Mouse (Mus musculus) fat pad, adult 2 months (tissue): ENCODE results near the gene Klhdc8b.

Experiments used
- DNase-seq: peaks from one replicate; pipeline ENCODE4 v3.0.0-alpha.2; 2011; ENCODE audit warnings: low read depth, low spot score; ENCODE audit errors: extremely low read depth

The Klhdc8b gene

DNA sequence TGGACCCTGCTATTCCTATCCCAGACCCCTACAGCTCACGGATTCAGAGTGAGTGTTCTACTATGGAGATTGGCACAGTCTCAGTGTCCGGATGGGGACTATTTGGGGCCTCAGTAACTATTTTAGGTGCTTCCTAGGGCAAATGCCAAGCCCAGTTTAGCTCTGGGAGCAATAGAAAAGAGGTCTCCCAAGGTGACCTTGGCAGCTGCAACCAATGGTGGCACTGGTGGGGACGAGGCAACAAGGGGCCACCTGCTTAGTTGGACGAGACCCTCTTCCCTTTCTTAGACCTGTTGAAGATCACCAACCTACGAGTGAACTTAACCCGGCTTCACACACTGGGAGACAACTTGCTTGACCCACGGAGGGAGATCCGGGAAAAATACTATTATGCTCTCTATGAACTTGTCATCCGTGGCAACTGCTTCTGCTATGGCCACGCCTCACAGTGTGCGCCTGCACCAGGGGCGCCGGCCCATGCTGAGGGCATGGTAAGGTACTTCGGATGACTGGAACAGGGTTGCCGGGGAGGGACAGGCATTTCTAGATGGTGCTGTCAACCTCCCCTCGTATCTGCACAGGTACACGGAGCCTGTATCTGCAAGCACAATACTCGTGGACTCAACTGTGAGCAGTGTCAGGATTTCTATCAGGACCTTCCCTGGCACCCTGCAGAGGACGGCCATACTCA, 20.3 kb upstream of the Klhdc8b start:
- no peak for DNase-seq

DNA sequence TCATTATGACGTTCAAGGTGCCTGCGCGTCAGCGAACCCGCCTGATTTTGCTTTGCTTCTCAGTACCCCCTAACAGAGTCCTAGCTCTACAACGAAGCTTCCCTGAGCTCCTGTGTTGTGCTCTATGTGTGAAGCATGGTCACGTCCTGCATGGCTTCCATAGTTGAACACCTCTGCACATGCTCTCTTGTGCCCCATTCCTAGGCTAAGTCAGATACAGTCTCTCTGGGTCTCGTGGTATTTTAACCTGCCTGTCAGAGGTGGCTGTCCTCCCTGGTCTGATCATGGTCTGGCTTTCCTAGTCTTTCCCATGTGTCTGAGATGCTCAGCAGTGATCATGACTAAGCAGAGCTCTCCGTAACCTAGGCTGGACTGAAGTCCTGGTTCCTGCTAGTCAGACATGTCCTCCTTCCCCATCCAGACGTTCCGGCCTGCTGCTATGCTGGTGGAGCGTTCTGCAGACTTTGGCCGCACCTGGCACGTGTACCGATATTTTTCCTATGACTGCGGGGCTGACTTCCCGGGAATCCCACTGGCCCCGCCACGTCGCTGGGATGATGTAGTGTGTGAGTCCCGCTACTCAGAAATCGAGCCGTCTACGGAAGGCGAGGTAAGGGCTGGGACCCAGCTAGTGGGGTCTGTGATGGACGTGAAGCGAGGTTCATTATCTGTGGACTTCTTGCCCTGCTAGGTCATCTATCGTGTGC, 19.6 kb upstream of the Klhdc8b start:
- no peak for DNase-seq

DNA sequence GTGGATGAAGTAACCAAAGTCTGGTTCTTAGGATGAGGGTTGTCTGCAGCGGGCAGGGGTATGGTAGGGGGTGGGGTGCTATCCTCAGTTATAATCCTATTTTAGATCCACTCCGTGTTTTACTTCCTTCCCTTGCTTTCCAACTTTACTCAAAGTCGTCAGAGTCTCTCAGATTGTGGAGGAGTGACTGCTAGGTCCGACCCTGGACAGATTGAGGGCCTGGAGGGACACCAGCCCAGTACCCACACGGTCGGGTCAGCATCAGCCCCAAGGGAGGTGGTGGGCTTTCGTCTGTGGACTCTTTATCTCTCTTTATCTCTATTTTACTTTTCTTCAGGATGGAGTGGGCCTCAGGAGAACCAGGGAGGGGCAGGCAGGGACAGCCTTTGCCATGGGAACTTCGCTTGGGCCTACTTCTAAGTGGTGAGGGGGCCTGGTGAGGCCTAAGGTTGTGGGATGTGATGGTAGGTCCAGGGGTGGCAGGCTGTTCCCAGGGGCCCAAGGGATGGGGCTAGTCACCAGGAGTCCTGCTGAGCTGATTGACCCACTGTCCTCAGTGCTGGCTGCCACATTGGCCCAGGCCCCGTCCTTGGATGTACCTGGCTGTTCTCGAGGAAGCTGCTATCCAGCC, 18.5 kb upstream of the Klhdc8b start, which contains the start of gene Lamb2:
Gene Lamb2, plus strand, starts transcription at position 16 of the 631 bp plus-strand sequence.
- no peak for DNase-seq

DNA sequence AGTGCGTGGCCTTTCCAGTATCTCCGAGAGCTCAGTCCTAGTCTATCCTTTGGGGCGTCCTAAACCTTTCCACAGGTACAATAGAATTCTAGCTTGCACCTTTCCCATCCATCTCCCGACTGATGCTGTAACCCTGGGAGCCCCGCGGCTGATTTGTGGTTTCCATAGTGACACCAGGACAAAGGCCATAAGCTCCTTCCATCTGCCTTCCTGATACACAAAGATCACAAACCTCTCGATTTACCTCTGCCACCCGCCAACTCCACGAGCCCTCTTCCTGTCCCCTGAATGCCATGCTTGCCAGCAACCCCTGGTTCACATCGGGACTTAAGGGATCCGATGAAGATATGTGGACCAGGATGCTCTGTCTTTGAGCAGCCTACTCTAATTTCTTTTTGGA, 17.9 kb upstream of the Klhdc8b start:
- DNase-seq: no peak

DNA sequence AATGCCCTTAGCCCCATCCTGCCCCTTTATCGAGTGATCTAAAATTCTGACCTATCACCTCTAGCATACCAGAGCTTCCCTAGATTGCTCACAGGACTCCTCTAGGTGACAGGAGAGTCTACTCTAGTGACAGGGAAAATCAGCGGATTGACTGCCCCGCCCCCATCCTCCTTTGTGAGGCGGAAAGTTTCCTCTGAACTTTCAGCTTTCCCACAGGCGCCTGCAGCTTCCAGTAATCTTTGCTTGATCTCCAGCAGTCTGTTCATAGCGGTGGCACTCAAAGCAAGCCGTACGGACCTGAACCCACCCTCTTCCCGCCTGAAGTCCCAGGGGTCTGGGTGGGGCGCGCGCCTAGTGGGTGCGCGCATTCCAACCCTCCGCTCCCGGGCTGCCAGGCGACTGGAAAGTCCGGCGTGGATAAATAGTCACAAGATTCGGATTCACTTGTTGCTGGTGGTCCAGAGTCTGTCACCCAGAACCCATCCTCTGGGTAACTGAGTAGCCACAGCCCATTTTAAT, 17.3 kb upstream of the Klhdc8b start:
- no peak for DNase-seq

DNA sequence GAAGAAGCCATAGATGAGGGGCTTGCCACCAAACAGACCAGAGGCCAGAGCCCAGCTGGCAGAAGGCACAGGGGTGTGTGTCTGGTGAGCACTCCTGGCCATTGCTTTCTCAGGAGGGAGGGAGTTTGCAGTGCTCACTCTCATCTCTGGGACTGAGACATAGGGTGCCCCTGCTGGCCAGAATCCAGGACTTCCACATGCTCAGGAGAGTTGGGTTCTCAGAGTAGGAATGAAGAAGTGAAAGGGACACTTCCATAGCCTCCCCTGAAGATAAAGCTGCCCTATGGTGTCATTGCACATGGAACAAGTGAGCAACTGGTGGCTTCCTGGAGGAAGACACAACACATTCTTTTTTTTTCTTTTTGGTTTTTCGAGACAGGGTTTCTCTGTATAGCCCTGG, 13.1 kb upstream of the Klhdc8b start:
- no peak for DNase-seq

DNA sequence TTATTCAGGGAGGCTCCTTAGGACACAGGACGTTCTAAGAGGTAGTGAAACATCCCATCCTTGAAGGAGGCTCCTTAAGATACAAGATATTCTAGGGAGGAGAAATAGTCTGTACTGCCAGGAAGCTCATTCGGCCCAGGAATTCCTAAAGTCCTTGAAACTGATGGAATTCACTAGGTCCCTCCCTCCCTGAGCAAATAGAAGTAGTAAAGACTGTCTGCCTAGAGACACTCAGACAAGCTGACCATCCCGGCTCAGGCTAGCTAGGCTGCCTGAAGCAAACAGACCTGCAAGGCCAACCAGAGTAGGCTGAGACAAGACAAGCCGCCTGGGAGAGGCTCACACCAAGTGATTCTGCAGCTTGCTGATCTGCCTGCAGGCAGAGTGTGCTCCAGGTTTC, 8.5 kb upstream of the Klhdc8b start:
- DNase-seq: no peak

DNA sequence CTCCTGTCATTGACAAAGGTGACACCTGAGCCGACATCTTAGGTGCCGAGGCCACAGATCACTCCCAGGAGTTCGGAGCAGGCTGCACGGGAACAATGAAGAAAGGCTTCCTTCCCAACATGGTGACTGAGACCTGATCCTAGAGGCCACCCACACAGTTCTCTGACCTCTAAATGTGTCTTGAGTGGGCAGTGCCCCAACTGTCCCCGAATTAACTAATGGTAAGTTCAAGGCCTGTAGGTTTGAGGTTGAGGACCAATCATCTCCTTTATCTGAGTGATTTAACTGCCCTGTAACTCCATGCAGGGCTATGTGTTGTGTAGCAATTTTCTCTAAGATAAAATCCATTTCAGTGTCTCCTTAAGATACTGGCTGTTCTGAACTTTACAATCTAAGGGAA, 8.0 kb upstream of the Klhdc8b start:
- no peak for DNase-seq

DNA sequence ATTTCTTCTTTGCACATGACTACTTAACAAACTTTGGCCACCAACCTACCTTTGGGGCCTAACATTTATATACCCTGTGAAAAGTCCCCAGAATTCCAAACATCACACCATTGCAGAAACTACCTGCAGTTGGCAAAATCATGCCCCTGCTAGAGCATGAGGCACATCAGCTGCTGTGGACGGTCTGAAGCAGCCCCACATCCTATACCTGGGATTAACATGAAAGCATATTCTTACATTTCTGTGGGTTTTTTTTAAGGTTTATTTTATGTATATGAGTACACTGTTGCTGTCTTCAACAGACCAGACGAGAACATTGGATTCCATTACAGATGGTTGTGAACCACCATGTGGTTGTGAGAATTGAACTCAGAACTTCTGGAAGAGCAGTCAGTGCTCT, 4.8 kb upstream of the Klhdc8b start:
- DNase-seq: no peak

DNA sequence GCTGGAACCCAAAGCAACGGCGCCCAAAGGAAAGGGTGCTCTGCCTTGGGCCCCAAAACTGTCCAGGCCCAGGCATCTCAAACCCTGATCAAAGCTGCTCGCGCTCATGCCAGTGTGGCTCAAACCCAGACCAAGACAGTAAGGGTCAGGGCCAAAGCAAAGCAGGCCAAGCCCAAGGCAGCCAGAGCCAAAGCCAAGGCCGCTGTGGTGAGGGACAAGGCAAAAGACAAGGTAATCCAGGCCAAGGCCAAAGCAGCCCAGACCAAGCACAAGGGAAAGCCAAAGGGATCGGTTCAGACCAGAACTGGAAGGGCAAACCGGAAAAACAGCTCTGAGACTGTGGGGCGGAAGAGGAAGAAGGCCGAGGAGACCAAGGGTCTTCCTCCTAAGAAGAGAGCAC, 2.3 kb upstream of the Klhdc8b start:
- no peak for DNase-seq

DNA sequence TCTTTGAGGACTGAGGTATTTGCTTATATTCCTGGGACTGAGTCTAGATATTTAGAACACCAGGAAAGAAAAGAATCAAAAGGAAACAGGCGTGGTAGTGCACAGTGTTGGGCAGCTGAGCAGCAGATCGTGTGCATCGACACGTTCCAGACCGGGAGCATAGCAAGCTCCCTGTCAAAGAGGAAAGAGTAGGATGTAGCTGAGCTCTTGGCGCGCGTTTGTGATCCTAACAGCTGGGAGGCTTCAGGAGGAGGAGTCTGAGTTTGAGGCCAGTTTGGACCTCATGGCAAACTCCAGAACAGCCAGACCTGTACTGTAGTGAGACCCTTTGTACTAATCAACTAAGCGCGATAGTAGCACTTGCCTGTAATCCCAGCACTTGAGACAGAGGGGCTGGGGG, 811 bp upstream of the Klhdc8b start:
- no peak for DNase-seq

DNA sequence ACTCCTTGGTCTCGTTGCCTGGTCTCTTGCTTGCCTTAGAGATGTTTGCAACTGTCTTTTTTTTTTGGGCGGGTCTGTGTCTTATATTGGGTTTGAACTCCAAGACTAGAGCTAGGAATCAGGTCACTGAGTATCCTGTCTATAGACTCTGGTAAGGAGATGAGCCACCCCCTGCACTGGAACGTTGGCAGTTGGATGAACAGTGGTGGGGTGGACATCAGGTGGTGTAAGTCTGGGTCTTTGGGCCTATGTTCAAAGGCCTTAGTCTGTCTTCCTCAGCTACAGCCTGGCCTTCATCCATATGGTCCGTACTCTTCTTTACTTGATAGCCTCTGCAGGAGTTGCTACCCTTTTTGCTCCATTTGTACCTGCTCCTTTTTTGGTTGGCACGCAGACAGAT, 294 bp upstream of the Klhdc8b start:
- no peak for DNase-seq

DNA sequence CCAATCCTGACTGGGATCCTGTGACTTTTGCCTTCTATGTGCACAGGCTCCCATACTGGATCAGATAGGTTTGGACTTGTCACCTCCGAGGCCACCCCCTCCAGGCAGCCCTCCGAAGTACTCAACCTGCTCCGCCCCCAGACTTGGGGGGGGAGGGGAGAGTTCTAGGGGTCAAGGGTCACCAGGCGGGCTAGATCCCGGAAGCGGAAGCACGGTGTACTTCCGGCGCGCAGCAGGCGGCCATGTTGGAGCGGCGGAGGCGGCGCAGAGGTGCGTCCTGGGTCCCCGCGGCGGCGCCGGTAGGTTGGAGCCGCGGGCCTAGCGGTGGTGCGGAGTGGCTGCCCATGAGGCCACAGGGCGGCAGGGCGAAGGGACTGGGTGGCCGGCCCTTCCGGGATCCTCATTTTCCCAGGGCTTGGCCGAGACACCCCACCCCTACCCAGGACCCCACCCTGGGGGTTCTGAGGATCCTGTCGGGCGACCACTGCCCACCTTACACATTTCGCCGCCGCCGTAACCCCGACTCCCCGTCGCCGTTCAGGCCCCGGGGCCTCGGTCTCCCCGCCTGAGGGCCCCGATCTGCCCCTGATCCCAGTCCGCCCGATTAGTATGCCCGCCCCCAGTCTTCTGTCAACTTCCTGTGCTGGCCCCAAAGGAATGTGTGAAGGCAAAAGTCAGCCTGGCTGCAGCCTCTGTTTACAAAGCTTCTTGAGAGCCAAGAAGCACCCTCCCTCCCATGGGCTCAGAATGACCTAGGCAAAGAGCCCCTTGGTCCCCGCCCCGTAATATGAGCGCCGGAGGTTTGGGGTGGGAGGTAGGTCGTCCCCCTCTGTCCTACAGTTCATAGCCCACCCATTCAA, 832 bp downstream of the Klhdc8b start, which contains the start of gene Ccdc71:
Gene Ccdc71, plus strand, starts transcription at position 209 of the 860 bp plus-strand sequence.
- no peak for DNase-seq

DNA sequence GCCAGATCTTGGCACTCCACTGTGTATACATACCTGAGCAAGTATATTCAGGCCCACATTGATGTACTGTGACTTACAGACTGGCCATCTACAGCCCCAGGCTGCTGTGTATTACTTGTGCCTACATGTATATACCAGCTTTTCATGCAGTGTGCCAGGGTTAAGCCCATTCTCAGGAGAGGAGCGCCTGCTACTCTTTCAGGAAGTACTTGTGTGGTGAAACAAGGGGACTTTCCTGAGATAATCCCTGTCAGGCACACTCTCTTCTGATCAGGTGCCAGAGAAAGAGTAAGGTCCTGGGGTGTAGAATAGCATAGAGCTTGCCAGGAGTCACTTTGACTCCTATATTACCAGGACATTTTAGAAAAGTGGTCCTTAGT, 1.5 kb downstream of the Klhdc8b start:
- DNase-seq: peak; percentile 99

DNA sequence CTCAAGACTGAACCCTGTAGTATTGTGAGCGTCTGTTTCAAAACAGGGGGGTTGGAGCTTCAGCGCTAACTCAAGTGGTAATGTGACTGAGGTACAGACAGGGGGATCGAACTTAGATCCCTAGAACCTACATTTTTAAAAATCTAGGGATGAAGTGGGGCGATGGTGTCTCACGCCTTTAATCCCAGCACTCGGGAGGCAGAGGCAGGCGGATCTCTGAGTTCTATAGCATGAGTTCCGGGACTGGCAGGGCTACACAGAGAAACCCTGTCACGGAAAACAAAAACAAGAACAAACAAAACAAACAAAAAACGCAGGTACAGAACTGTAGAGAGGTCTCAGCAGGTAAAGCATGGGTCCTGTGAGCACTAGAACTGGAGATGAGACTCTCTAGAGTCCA, 4.4 kb downstream of the Klhdc8b start:
- DNase-seq: no peak

DNA sequence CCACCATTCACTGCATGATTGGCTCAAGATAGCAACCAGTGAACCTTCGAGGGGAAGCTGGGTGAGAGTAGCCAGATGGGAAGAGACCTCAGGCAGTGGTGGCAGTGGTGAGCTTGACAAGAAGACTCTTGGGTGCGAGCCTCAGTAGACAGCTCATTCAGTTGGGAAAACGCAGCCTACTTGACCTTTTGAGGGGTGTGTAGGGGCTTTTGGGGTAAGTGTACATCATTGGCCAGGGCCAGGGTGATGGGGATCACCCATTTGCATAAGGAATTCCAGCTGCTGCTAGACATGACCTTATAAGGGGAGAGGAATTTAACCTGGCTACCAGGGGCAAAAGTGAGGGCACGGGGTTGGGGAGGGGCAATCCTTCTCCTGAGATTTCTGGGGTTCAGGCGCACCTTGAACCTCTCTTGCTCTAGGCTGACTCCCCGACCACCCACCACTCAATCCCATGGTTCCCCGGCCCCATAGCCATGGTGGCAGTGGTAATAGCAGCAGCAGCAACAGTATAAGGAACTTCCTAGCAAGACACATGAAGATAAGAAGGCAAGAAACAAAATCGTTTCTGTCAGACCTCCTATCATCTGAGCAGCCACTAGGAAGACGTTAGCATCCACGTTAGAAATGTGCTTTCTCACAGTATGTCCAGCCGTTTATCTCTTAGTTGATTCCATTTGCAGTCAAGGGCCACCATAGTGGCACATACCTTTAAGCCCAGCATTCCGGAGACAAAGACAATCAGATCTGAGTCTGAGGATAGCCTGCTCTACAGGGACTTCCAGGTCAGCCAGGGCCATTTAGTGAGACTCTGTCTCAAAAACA, 5.4 kb downstream of the Klhdc8b start:
- no peak for DNase-seq

DNA sequence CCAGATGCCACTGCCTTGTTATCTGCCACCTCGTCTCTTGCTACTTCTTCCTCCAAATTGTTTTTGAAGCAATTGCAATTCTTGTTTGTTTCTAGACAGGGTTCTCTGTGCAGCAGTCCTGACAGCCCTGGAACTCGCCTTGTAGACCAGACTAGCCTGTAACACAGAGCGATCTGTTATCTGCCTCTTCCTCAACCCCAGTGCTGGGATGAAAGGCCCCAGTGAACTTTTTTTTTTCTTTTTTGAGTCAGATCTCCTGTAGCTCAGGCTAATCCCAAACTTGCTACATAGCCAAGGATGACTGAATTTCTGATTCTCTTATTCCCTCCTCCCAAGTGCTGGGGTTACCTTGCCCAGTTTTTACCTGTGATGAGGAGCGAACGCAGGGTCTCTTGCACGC, 7.0 kb downstream of the Klhdc8b start:
- no peak for DNase-seq

DNA sequence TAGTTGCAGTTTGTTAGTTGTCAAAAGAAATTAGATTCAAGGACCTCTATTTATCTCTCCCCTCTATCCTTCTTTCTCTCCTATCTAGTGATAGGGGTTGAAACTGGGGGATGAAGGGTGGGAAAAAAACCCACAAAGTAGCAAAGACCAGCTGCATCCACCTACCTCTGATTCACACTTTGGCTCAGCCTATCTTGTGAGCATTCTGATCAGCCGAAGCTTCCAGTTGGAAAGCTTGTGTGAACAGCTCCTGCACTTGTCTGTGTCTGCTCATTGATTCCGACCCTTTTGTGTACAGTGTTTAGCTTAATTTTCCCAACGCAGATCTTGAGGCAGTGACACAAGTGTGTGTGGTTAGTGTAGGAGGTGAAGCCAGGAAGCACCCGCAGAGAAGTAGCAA, 7.9 kb downstream of the Klhdc8b start:
- DNase-seq: no peak

DNA sequence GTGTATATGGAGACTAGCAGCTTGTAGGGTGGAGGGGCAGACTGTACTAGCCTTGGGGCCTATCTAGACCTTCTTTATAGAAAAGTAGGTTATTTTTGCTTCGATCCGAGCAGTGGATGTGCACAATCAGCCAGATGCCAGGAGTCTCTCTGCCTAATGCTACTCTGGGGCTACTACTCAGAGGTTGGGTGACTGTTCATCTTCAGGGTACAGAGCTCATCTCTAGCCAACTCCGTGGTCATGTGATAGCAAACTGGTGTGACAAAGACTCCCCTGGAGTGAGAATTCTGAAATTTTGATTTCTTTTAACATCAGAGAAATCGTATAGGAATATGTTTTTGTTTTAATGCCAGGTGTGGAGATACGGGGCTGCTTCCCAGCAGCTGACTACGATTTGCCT, 8.5 kb downstream of the Klhdc8b start:
- DNase-seq: no peak

DNA sequence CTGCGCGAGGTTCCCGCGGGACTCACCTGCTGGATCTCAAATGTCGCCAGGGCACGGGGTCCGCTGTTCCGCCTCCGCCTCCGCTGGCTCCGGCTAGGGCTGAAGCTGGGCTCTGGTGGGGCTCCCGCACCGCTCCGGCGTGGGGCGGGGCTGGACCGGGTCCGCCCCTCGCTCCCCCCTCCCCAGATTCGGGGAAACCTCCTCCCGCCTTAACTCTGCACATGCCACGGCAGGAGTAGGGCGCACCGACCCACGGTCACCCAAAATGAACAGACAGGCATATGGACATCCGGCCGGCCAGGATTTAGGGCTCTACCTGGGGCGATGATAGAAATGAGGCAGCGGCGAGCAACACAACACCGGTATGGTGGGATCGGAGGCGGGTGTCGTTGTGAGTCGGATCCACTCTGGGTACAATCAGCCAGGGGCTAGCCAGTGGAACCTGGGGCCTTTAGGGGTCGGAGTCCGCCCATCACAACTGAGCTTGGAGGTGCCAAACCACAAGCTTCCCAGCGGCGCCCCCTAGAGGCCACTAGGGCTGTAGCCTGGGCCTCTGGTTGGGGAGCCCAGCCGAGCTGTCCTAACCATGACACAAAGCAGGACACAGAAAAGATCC, 9.0 kb downstream of the Klhdc8b start:
- DNase-seq: no peak
